Mouse (Mus musculus) left cerebral cortex, postnatal 10 days (tissue): ENCODE data around the gene Gm20388. TPM values are rescaled to one million over a fixed set of nuclear protein-coding genes. Genes with fewer than 3 reads are reported as not detected.

Experiments
- DNase-seq, 2 experiments: peaks; one replicate each; pipeline ENCODE4 v3.0.0; 2021 to 2022; ENCODE audit warnings: low spot score in 2 of 2, mixed read lengths in 1 of 2; ENCODE audit errors: extremely low spot score in 1 of 2
- intact Hi-C: fragments of 180-260 bp; cut with DNase I; formaldehyde crosslinking; loops from one replicate; pipeline ENCODE4 v1.15.1; 2025
- total RNA-seq, 2 experiments: library from RNA; stranded (reverse); gene quantifications; 2 replicates each; pipeline ENCODE4 v1.2.3; 2021

Gene Gm20388
- total RNA-seq, 2 experiments from 2014 or later = 4.4 to 9.0 TPM

- intact Hi-C loops = no loop called here
- DNase-seq = no peak
Observed at GRCm38 (mm10) chr8:120475462-120476201, 565.0 kb downstream of the Gm20388 start.

DNA sequence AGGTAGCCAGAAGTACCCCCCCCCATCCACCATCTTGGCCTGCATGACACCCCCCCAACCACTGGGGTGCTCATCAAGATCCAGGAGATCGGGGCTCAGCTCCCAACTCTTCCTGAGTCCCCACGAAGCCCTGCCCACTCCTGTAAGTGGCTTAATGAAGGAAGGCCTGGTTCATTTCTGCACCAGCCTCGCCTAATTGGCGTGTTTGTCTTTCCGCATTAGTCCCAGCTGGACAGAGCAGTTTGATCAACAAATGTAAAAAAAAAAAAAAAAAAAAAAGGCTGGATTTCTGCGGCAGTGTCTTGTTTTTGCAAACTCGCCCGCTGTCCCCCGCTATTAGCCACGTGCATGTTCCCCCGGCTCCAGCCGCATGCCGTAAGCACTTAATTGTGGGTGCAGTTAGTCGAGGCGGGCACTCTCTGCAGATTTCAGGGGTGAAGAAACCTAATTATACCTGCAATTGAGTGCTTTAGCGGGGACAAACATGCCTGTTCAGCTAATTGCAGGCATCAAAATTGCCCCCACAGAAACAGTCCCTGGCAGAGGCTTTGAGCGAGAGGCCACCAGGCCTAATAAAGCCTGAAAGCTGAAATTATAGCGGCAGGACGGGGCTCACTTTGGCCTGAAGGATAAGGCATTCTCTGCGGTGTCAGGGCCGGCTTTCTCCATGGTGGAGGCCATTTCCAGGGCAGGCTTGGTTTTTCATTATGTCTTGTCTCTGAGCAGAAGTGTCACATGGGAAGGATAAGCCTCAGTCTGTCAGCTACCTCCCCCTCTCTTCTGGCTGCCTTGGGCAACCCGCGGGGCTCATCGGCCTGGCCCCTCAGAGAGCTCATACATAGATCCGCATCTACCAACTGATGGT is 566.3 kb downstream of the Gm20388 start:
- no peak for DNase-seq
- intact Hi-C loops = no loop called here

DNA sequence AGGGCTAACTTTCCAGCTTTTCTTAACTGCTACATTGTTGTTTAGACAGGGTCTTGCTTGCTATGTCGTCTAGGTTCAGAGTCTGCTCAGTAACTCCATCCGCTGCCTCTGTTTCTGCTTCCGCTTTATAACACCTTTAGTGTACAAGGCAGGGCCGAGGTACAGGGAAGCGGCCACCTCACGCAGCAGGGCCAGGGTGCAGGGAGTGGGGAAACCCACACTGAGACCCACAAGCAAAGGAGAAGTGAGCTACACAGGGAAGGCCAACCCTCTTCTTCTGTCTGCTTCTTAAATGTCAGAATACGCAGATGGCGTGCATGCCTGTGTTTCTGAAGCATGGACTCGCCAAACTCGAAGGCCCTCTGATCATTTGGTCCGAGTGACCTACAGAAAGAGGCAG is 568.1 kb downstream of the Gm20388 start:
- intact Hi-C loops = no loop called here
- DNase-seq = no peak

- intact Hi-C loops = no loop called here
- DNase-seq = no peak
Observed at GRCm38 (mm10) chr8:120479691-120480090, 569.0 kb downstream of the Gm20388 start.

GRCm38 (mm10) chr8:120482015-120482689 is 571.5 kb downstream of the Gm20388 start:
- intact Hi-C loops = no loop called here
- DNase-seq = no peak

DNA sequence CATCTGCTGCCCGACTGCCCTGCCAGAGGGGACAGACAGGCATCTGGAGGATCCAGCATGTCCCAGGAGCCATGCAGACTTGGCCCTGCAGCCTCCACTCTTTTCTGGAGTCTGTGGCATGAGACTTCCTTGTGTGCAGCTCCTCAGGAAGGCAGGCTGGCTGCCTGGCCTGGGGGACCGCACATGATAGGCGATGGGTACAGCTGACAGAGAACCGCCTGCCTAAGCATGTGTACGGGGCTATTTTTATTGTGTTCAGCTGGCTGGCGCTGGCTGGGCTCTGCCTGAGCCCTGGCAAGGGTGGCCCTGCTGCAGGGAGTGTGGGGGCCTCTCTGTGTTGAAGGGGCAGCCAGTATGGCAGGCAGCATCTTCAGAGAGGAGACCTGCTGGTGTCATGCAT is 573.8 kb downstream of the Gm20388 start:
- intact Hi-C loops = no loop called here
- no peak for DNase-seq

GRCm38 (mm10) chr8:120485116-120485515 is 574.5 kb downstream of the Gm20388 start:
- no peak for DNase-seq
- intact Hi-C loops = loop anchor here (5.0 kb wide), 1 partner anchor 68 kb away; no protein-coding TSS in a partner anchor

- intact Hi-C loops = loop anchor here (5.0 kb wide), 1 partner anchor 69 kb away; no protein-coding TSS in a partner anchor
- DNase-seq = no peak
Observed at GRCm38 (mm10) chr8:120485551-120486476, 575.2 kb downstream of the Gm20388 start.

DNA sequence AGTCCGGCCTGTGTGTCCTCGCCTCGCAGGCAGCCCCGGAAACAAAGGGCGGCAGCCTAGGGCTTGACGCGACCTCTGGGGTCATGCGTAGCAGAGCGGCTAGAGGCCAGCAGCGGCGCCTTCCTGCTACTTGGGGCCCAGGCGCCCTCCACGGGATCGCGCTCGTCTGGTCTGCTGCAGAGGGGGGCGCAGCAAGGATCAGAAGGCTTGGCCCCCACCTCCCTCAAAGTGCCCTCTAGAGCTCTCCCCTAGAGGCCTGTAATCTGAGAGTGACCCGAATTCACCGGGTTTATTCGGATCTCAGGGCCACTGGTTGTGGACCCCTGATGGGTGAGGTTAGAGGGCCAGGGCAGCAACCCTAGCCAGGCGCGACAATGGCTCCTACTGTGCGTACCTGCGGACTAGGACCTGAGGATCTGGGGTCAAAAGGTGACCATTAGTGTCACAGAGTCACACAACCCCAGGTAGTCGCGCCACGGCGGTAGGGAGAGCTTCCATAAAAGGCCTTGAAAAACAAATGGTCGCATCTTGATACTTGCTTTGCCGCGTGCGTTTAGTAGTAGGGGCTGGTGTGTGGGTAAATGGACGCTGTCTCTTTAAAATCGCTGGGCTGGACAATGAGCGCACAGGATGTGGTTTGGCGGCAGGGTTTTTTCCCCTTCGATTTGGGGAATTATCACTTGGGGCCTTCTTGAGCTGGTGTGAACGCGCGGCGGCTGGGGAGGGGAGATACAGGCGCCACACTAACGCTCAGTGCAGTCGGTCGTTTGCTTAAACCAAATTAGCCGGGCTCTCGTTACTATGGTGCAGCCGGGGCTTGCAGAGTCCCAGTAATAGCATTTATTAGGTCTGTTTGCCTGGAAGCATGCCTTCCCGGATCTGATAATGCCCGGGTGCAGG is 576.1 kb downstream of the Gm20388 start:
- peak in 1 of 2 experiments; percentile 70 for DNase-seq
- intact Hi-C loops = loop anchor here (5.0 kb wide), 1 partner anchor 69 kb away; no protein-coding TSS in a partner anchor

DNA sequence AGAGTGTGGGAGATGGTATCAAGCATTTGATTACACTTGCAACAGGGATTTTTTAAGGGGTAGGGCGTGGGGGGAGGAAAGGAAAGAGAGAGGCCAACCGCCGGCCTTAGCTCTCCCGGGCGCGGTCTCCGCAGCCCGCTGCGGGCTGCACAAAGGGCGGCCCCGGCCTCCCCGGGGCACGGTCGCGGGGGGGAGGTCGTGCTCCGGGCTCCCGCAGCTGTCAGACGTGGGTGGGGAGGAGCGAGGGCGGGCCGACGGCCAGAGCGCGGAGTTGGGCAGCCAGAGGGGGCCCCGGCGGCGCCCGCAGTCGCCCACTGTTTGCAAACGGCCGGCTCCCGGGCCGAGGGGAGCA is 576.7 kb downstream of the Gm20388 start:
- DNase-seq = no peak
- intact Hi-C loops = loop anchor here (5.0 kb wide), 1 partner anchor 70 kb away; no protein-coding TSS in a partner anchor

DNA sequence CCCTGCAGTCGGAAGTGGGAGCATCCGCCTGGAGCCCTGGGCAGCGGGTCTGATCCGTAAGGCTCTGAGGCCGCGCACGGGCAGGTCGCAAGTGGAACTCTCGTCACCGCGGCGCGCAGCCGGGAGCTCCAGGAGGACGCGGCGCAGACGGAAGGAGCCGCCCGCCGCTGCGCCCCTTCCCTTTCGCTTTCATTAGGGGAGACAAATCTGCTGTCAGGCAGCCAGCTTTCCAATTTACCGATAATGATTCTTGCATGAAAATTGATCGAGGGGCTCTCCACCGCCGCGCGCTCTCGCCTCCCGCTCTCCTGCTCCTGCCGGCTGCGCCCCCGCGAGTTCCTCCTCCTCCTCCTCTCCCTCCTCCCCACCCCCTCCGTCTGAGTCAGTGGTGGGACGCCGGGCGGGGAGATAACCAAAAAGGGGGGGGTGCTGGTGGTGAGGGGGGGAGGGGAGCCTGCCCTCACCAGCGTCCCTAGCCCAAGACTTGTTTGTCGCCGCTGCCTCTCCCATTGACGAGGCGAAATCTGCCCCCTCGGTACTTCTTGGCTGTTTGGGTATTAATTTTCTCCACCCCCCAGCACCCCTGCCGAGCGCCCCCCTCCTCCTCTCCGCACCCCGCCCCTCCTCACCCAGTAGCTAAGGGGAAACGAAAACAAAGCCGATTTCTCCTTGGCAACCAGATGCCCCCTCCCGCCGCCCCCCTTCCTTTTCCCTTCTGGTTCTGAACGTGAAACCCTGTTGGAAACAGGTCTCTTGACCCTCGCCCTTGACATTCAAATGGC is 577.3 kb downstream of the Gm20388 start:
- peak; percentile 64 to 81 for DNase-seq
- intact Hi-C loops = loop anchor here (5.0 kb wide), 1 partner anchor 71 kb away; no protein-coding TSS in a partner anchor

- intact Hi-C loops = loop anchor here (5.0 kb wide), 1 partner anchor 71 kb away; no protein-coding TSS in a partner anchor
- DNase-seq = peak in 1 of 2 experiments; percentile 60
Observed at GRCm38 (mm10) chr8:120488636-120489131, 578.0 kb downstream of the Gm20388 start.

DNA sequence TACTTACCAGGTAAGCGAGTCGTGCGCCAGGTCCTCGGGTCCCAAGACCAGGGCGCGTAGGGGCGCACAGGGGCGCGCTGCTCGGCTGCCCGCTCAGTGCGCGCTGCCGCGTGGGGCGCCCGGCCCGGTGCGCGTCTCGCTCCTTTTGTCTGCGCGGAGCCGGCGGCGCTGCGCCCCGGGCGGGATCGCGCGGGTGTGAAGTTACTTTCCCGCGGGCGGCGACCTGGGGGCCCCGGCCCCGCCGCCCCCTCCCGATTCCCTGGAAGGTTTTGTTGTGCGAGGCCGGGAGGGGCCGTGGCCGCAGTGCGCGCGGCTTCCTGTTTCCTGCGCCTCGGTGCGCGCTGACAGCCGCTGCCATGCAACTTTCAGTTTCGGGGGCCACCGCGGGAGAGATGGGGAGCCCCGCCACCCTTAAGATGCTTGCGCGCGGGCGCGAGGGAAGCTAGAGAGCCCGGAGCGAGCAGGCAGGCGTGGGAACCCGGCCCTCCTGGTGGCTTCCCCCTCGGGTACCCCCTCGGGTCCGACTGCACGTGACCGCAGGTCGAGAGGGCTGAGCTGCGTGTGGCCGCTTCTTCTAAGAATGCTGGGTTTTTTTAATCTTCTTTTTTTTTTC is 578.6 kb downstream of the Gm20388 start:
- intact Hi-C loops = loop anchor here (5.0 kb wide), 1 partner anchor 72 kb away; no protein-coding TSS in a partner anchor
- peak in 1 of 2 experiments; percentile 75 for DNase-seq

GRCm38 (mm10) chr8:120489771-120490281 is 579.2 kb downstream of the Gm20388 start:
- intact Hi-C loops = loop anchor here (5.0 kb wide), 1 partner anchor 73 kb away; no protein-coding TSS in a partner anchor
- no peak for DNase-seq

DNA sequence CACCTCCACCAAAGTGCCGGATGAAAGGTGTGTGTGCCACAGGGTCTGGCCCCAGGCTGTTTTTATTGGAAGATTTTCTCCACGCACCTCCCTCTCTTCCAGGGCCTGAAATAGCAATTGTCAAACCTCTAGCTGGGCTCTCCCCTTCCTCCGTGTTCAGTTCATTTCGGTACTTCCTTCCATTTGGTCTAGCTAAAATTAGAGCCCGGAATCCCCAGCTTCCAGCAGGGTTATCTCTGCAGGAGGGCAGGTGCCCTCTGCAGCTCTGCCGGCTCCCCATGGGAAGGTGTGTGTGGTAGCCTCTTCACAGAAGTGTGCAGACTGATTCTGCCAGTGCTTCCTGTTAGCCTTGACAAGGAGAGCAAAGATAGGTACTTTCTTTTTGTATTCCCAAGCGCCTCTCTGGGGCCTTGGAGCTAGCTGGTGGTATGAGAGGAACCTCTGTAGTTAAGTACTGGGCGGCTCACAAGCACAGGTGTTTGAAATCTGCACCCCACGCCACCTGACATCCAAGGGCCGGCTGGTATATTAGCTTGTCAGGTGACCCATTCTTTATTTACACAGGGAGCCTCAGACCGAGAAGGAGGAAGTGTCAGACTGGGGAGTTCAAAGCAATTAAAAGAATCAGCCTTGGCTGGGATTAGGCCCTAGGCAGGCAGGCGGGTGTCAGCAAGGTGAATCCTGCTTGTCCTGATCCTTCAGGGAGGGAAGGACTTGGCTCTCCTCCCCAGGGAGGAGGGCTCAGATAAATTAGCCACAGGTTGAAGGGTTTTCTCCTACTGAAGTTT is 579.9 kb downstream of the Gm20388 start:
- no peak for DNase-seq
- intact Hi-C loops = no loop called here
